ENCODE assay signal across 15 mouse cellular contexts in genomic region chr2:168447601-168448000, GRCm38 (mm10).
DNase-seq lines count a peak whose midpoint lies in the region; ATAC-seq and TF ChIP-seq lines count a peak whose summit lies in the region.
"Had no signal": no experiment of that assay in that cellular context is flagged by ENCODE, and none has a peak within 500 bp of the region (broad histone marks: within the 10 kb centered on the region; RNA-seq: fewer than 3 reads in every experiment).

No protein-coding gene starts in this region.

- no peak overlapping the region for H3K4me3 ChIP-seq in heart, embryonic 10.5 days
- H3K4me3 ChIP-seq in liver, adult 2 months (ENCODE audit: insufficient read depth, low read depth, low read length): no peak overlapping the region
- H3K4me3 ChIP-seq in liver, postnatal 0 days (ENCODE audit: low read depth, low read length): no peak overlapping the region
- H3K4me3 ChIP-seq in neural tube, embryonic 11.5 days (ENCODE audit: low read depth, low read length): no peak overlapping the region
- H3K4me3 ChIP-seq: embryonic facial prominence, embryonic 12.5 days; heart, adult 2 months; liver, embryonic 15.5 days had no signal

- TF ChIP-seq CTCF in liver, adult 2 months (IDR thresholded peaks at IDR 0.05; ENCODE audit: low read depth, low read length): no peak
- TF ChIP-seq CTCF in liver, postnatal 0 days (IDR thresholded peaks at IDR 0.05; ENCODE audit: low read depth): no peak

- no peak for DNase-seq in heart, embryonic 10.5 days (ENCODE audit: low spot score)
- no peak for DNase-seq in heart, postnatal 4 days
- DNase-seq in liver, adult 2 months (ENCODE audit: extremely low read depth, low read depth, low spot score): peak; percentile 2
- no peak for DNase-seq in liver, postnatal 0 days
- peak; percentile 42 for DNase-seq in embryo, embryonic 10.5 days (ENCODE audit: low spot score)
- peak; percentile 35 for DNase-seq in neural tube, embryonic 11.5 days (ENCODE audit: low spot score)
- no peak for DNase-seq in urinary bladder, postnatal 10 days (ENCODE audit: low spot score)
- no peak for DNase-seq in right cerebral cortex, postnatal 25 days
- DNase-seq: adrenal gland, postnatal 10 days; cerebellum, adult 11 months; heart, adult 2 months; kidney, adult 8-10 months; layer of hippocampus, postnatal 36 days had no signal

- H3K27me3 ChIP-seq in heart, embryonic 10.5 days (ENCODE audit: insufficient read depth, poor library complexity, severe bottlenecking): peaks cover 70% of the 10 kb centered on the region
- H3K27me3 ChIP-seq in liver, adult 2 months (ENCODE audit: control insufficient read depth, insufficient read depth, low read length): no peaks in the 10 kb centered on the region
- no peaks in the 10 kb centered on the region for H3K27me3 ChIP-seq in liver, postnatal 0 days (ENCODE audit: insufficient read depth, low read length)
- H3K27me3 ChIP-seq in neural tube, embryonic 11.5 days (ENCODE audit: control insufficient read depth, insufficient read depth, low read length): no peaks in the 10 kb centered on the region

- H3K27ac ChIP-seq in heart, embryonic 10.5 days: 0 out of 2 replicates have a peak overlapping the region, but pooled peaks have one; percentile 22
- H3K27ac ChIP-seq in liver, adult 2 months (replicated peaks; ENCODE audit: insufficient read depth, low read depth, low read length): no peak overlapping the region
- H3K27ac ChIP-seq in liver, postnatal 0 days (ENCODE audit: low read depth): no peak overlapping the region
- no peak overlapping the region for H3K27ac ChIP-seq in neural tube, embryonic 11.5 days (ENCODE audit: low read depth, low read length)
- H3K27ac ChIP-seq: embryonic facial prominence, embryonic 12.5 days; heart, adult 2 months; liver, embryonic 15.5 days had no signal

- H3K9me3 ChIP-seq in heart, embryonic 10.5 days: no peaks in the 10 kb centered on the region
- H3K9me3 ChIP-seq in liver, postnatal 0 days (ENCODE audit: low read length): no peaks in the 10 kb centered on the region
- no peaks in the 10 kb centered on the region for H3K9me3 ChIP-seq in neural tube, embryonic 11.5 days (ENCODE audit: control insufficient read depth, low read length)
- H3K9me3 ChIP-seq: embryonic facial prominence, embryonic 12.5 days; liver, embryonic 15.5 days had no signal

- H3K79me2 ChIP-seq in liver, adult 2 months (ENCODE audit: control insufficient read depth, insufficient read depth, low read length): no peaks in the 10 kb centered on the region

- no peaks in the 10 kb centered on the region for H3K36me3 ChIP-seq in heart, embryonic 10.5 days
- no peaks in the 10 kb centered on the region for H3K36me3 ChIP-seq in liver, adult 2 months (ENCODE audit: control insufficient read depth, insufficient read depth, low read length)
- no peaks in the 10 kb centered on the region for H3K36me3 ChIP-seq in liver, postnatal 0 days (replicated peaks; ENCODE audit: insufficient read depth, low read length)
- no peaks in the 10 kb centered on the region for H3K36me3 ChIP-seq in neural tube, embryonic 11.5 days (ENCODE audit: control insufficient read depth, insufficient read depth, low read length)
- H3K36me3 ChIP-seq: embryonic facial prominence, embryonic 12.5 days; liver, embryonic 15.5 days had no signal

- no peak overlapping the region for H3K4me2 ChIP-seq in liver, postnatal 0 days (ENCODE audit: low read depth, low read length)
- no peak overlapping the region for H3K4me2 ChIP-seq in neural tube, embryonic 11.5 days (ENCODE audit: low read depth)
- H3K4me2 ChIP-seq: embryonic facial prominence, embryonic 12.5 days; liver, embryonic 15.5 days had no signal

- no peak overlapping the region for H3K9ac ChIP-seq in liver, adult 2 months (ENCODE audit: low read depth, low read length)
- no peak overlapping the region for H3K9ac ChIP-seq in liver, postnatal 0 days (replicated peaks)
- H3K9ac ChIP-seq in neural tube, embryonic 11.5 days (ENCODE audit: low read length): no peak overlapping the region
- H3K9ac ChIP-seq: embryonic facial prominence, embryonic 12.5 days; liver, embryonic 15.5 days had no signal

- no peak for TF ChIP-seq POLR2A in liver, adult 2 months (IDR thresholded peaks at IDR 0.05; ENCODE audit: extremely low read depth, insufficient read depth, low read length)

- no peak for TF ChIP-seq EP300 in liver, postnatal 0 days (IDR thresholded peaks at IDR 0.05; ENCODE audit: low read depth)

- peaks cover 24% of the 10 kb centered on the region for H3K4me1 ChIP-seq in heart, embryonic 10.5 days
- H3K4me1 ChIP-seq in liver, adult 2 months (ENCODE audit: control insufficient read depth, insufficient read depth, low read length): no peaks in the 10 kb centered on the region
- no peaks in the 10 kb centered on the region for H3K4me1 ChIP-seq in liver, postnatal 0 days (ENCODE audit: insufficient read depth)
- 0 out of 2 replicates have a peak, but pooled peaks cover 6% of the 10 kb centered on the region for H3K4me1 ChIP-seq in neural tube, embryonic 11.5 days (ENCODE audit: control insufficient read depth, insufficient read depth, low read length)
- H3K4me1 ChIP-seq: liver, embryonic 15.5 days had no signal

- no peak for ATAC-seq in liver, postnatal 0 days
- ATAC-seq in neural tube, embryonic 11.5 days (ENCODE audit: insufficient read depth, low FRiP score, low TSS enrichment): no peak; the same call in 1 of the 2 replicates

- WGBS in heart, embryonic 10.5 days: 29% methylated on average over 4 of the region's 4 CpGs
- WGBS in liver, adult 2 months: 21% methylated on average over 4 of the region's 4 CpGs
- WGBS in liver, postnatal 0 days (ENCODE audit: insufficient replicate concordance): 21% methylated on average over 4 of the region's 4 CpGs
- WGBS in neural tube, embryonic 11.5 days: 23% methylated on average over 4 of the region's 4 CpGs

Comparison
In these comparisons a context has a peak if more than half of its experiments do, and no peak if none do; other contexts are left out.
1. DNase-seq: peak in liver, adult 2 months (single experiment), embryo, embryonic 10.5 days (single experiment) and neural tube, embryonic 11.5 days (single experiment); none in heart, embryonic 10.5 days (single experiment), heart, postnatal 4 days (single experiment), liver, postnatal 0 days (single experiment), urinary bladder, postnatal 10 days (single experiment) and right cerebral cortex, postnatal 25 days (single experiment).